Mouse (Mus musculus) erythroblast, embryonic 14.5 days (primary cell): ENCODE data around the gene Ints14.

Source experiments
- GATA1 ChIP-seq: IDR thresholded peaks from 2 replicates; pipeline ENCODE4 v1.6.1; 2012; ENCODE audit warnings: low read length, inconsistent platforms, mixed read lengths
- TAL1 ChIP-seq: IDR thresholded peaks from 3 replicates; pipeline ENCODE4 v1.6.1; 2012; ENCODE audit warnings: low read length, inconsistent platforms, mixed read lengths

- TF ChIP-seq GATA1 (no peak), TAL1 (no peak)
Observed at GRCm38 (mm10) chr9:64940731-64941346, 19.9 kb upstream of the Ints14 start.
